Mouse (Mus musculus) ES-Bruce4 (cell line): ENCODE results near the gene Dlk1.

ENCODE experiments used
- CTCF ChIP-seq: IDR thresholded peaks from one replicate; pipeline ENCODE4 v1.8.1; 2011; ENCODE audit warnings: low read depth, low read length
- EP300 ChIP-seq: IDR thresholded peaks from 2 replicates; pipeline ENCODE4 v1.6.1; 2011; ENCODE audit warnings: low read depth, low read length; ENCODE audit not compliant: insufficient read depth
- POLR2A ChIP-seq: IDR thresholded peaks from one replicate; pipeline ENCODE4 v1.8.1; 2011; ENCODE audit warnings: low read length; ENCODE audit not compliant: insufficient read depth

- TF ChIP-seq POLR2A (no peak), EP300 (no peak), CTCF (no peak)
Measured at GRCm38 (mm10) chr12:109402943-109403342, 49.7 kb upstream of the Dlk1 start.
